Mouse (Mus musculus) forebrain, embryonic 13.5 days (tissue): ENCODE results near the gene Pan2. TPM values are rescaled to one million over a fixed set of nuclear protein-coding genes. Genes with fewer than 3 reads are reported as not detected.
"Not testable (repeated sequence)": the region's sequence is repeated elsewhere in the genome, so short reads cannot be mapped to it uniquely, and the experiment has no call there.

Experiments
- ATAC-seq: fragments of 200-750 bp; cut with Nextera tagmentation; 2 replicates; pipeline ENCODE4 v1.8.0; 2017
- H3K27ac ChIP-seq: fragments of 300-500 bp; sonication (generic); 2 replicates; pipeline ENCODE4 v1.5.1; 2015; ENCODE audit warnings: inconsistent platforms, mild to moderate bottlenecking, moderate library complexity
- H3K27me3 ChIP-seq: fragments of 300-500 bp; sonication (generic); 2 replicates; pipeline ENCODE4 v1.6.1; 2015; ENCODE audit warnings: mild to moderate bottlenecking, inconsistent platforms
- H3K36me3 ChIP-seq: fragments of 300-500 bp; sonication (generic); 2 replicates; pipeline ENCODE4 v1.6.1; 2015; ENCODE audit warnings: mild to moderate bottlenecking, inconsistent platforms; ENCODE audit not compliant: poor library complexity, severe bottlenecking
- H3K4me1 ChIP-seq: fragments of 300-500 bp; sonication (generic); 2 replicates; pipeline ENCODE4 v1.6.1; 2015; ENCODE audit warnings: inconsistent platforms
- H3K4me2 ChIP-seq: fragments of 300-500 bp; sonication (generic); 2 replicates; pipeline ENCODE4 v1.6.1; 2015; ENCODE audit warnings: inconsistent platforms, mild to moderate bottlenecking, moderate library complexity
- H3K4me3 ChIP-seq: fragments of 300-500 bp; sonication (generic); 2 replicates; pipeline ENCODE4 v1.5.1; 2015; ENCODE audit warnings: mild to moderate bottlenecking, inconsistent platforms
- H3K9ac ChIP-seq: fragments of 300-500 bp; sonication (generic); 2 replicates; pipeline ENCODE4 v1.6.1; 2015; ENCODE audit warnings: mild to moderate bottlenecking, inconsistent platforms
- H3K9me3 ChIP-seq: fragments of 300-500 bp; sonication (generic); replicated peaks from 2 replicates; pipeline ENCODE4 v1.6.1; 2016; ENCODE audit warnings: inconsistent platforms
- WGBS: fragments of 180-500 bp; shearing (Covaris S2); methylation state at CpG from one replicate; pipeline ENCODE4 v1.1.7; 2015; 5-methylcytosine and 5-hydroxymethylcytosine counted together
- polyA plus RNA-seq: library from polyadenylated mRNA; unstranded; fragments of >200 nt; fragmentation: Nextera tagmentation; extraction: Ambion mirVana; gene quantifications from 2 replicates; pipeline ENCODE4 v1.2.1, GENCODE M21; 2015

Gene Pan2
- polyA plus RNA-seq = 32.0 and 35.0 TPM in 2 replicates

GRCm38 (mm10) chr10:128303126-128304021 lies at the start of gene Pan2:
TSS of gene Pan2 (plus strand) at chr10:128303335.
- H3K9me3 ChIP-seq = no peaks in the 10 kb centered on the region
- peak within 1 kb of the TSS; percentile 58 for H3K4me3 ChIP-seq
- H3K27me3 ChIP-seq = no peaks in the 10 kb centered on the region
- peak within 1 kb of the TSS; percentile 82 for H3K4me2 ChIP-seq
- peak; percentile 100 for ATAC-seq
- H3K9ac ChIP-seq = peak within 1 kb of the TSS; percentile 88
- H3K27ac ChIP-seq = peak within 1 kb of the TSS; percentile 95
- 2% methylated on average over 37 of the region's 37 CpGs for WGBS
- H3K36me3 ChIP-seq = peaks cover 10% of the 10 kb centered on the region
- peaks cover 17% of the 10 kb centered on the region for H3K4me1 ChIP-seq

GRCm38 (mm10) chr10:128253677-128254255 lies 49.4 kb upstream of the Pan2 start, which contains the start of gene Apon:
TSS of gene Apon (plus strand) at chr10:128254096.
- no peaks in the 10 kb centered on the region for H3K9me3 ChIP-seq
- no peaks in the 10 kb centered on the region for H3K4me1 ChIP-seq
- WGBS = 91% methylated on average over 4 of the region's 4 CpGs
- H3K4me2 ChIP-seq = no peak within 1 kb of the TSS
- H3K27ac ChIP-seq = no peak within 1 kb of the TSS
- no peak within 1 kb of the TSS for H3K4me3 ChIP-seq
- no peaks in the 10 kb centered on the region for H3K27me3 ChIP-seq
- ATAC-seq = no peak
- H3K36me3 ChIP-seq = peaks cover 47% of the 10 kb centered on the region
- no peak within 1 kb of the TSS for H3K9ac ChIP-seq

- WGBS = 94% methylated on average over 8 of the region's 8 CpGs
- peaks cover 25% of the 10 kb centered on the region for H3K36me3 ChIP-seq
- ATAC-seq = no peak
- H3K4me3 ChIP-seq = no peak overlapping the region
- no peaks in the 10 kb centered on the region for H3K27me3 ChIP-seq
- no peak overlapping the region for H3K4me2 ChIP-seq
- no peak overlapping the region for H3K9ac ChIP-seq
- no peaks in the 10 kb centered on the region for H3K4me1 ChIP-seq
- H3K27ac ChIP-seq = no peak overlapping the region
- H3K9me3 ChIP-seq = no peaks in the 10 kb centered on the region
Measured at GRCm38 (mm10) chr10:128255925-128256324, 47.2 kb upstream of the Pan2 start.

GRCm38 (mm10) chr10:128256328-128256727 lies 46.8 kb upstream of the Pan2 start:
- H3K9me3 ChIP-seq = no peaks in the 10 kb centered on the region
- no peaks in the 10 kb centered on the region for H3K27me3 ChIP-seq
- H3K4me1 ChIP-seq = no peaks in the 10 kb centered on the region
- H3K36me3 ChIP-seq = peaks cover 21% of the 10 kb centered on the region
- no peak overlapping the region for H3K4me2 ChIP-seq
- WGBS = 90% methylated on average over 8 of the region's 8 CpGs
- H3K27ac ChIP-seq = no peak overlapping the region
- no peak for ATAC-seq
- H3K9ac ChIP-seq = no peak overlapping the region
- H3K4me3 ChIP-seq = no peak overlapping the region

- no peak for ATAC-seq
- H3K27ac ChIP-seq = no peak overlapping the region
- no peaks in the 10 kb centered on the region for H3K36me3 ChIP-seq
- no peaks in the 10 kb centered on the region for H3K4me1 ChIP-seq
- no peak overlapping the region for H3K4me2 ChIP-seq
- no peak overlapping the region for H3K4me3 ChIP-seq
- H3K9me3 ChIP-seq = no peaks in the 10 kb centered on the region
- 86% methylated on average over 4 of the region's 4 CpGs for WGBS
- H3K27me3 ChIP-seq = no peaks in the 10 kb centered on the region
- H3K9ac ChIP-seq = no peak overlapping the region
Measured at GRCm38 (mm10) chr10:128258953-128259352, 44.2 kb upstream of the Pan2 start.

- Histone ChIP-seq H3K9ac (no peak overlapping the region), H3K4me2 (no peak overlapping the region), H3K27me3 (no peaks in the 10 kb centered on the region), H3K9me3 (no peaks in the 10 kb centered on the region), H3K4me3 (no peak overlapping the region), H3K36me3 (no peaks in the 10 kb centered on the region), H3K4me1 (no peaks in the 10 kb centered on the region), H3K27ac (no peak overlapping the region)
- 89% methylated on average over 5 of the region's 5 CpGs for WGBS
- no peak for ATAC-seq
Measured at GRCm38 (mm10) chr10:128259946-128260345, 43.2 kb upstream of the Pan2 start.

GRCm38 (mm10) chr10:128260376-128260775 lies 42.8 kb upstream of the Pan2 start:
- H3K27me3 ChIP-seq, H3K27ac ChIP-seq, ATAC-seq, H3K9ac ChIP-seq, H3K4me3 ChIP-seq, H3K9me3 ChIP-seq, H3K4me1 ChIP-seq, H3K36me3 ChIP-seq, H3K4me2 ChIP-seq: not testable (repeated sequence)
- 89% methylated on average over 7 of the region's 7 CpGs for WGBS

GRCm38 (mm10) chr10:128262300-128262699 lies 40.8 kb upstream of the Pan2 start:
- WGBS = 83% methylated on average over 22 of the region's 22 CpGs
- Histone ChIP-seq H3K27me3 (no peaks in the 10 kb centered on the region), H3K27ac (no peak overlapping the region), H3K4me2 (no peak overlapping the region), H3K4me1 (no peaks in the 10 kb centered on the region), H3K36me3 (no peaks in the 10 kb centered on the region), H3K4me3 (no peak overlapping the region), H3K9me3 (no peaks in the 10 kb centered on the region), H3K9ac (no peak overlapping the region)
- ATAC-seq = no peak

- 83% methylated on average over 6 of the region's 6 CpGs for WGBS
- ATAC-seq = no peak
- H3K4me2 ChIP-seq = no peak overlapping the region
Measured at GRCm38 (mm10) chr10:128263393-128264310, 39.5 kb upstream of the Pan2 start.

GRCm38 (mm10) chr10:128268371-128268770 lies 34.8 kb upstream of the Pan2 start, which contains the start of gene Apof:
TSS of gene Apof (plus strand) at chr10:128268671.
- Histone ChIP-seq H3K4me1 (peaks cover 4% of the 10 kb centered on the region), H3K4me2 (no peak within 1 kb of the TSS), H3K4me3 (no peak within 1 kb of the TSS), H3K27ac (no peak within 1 kb of the TSS), H3K36me3 (no peaks in the 10 kb centered on the region), H3K27me3 (peaks cover 7% of the 10 kb centered on the region; the same call in 1 of the 2 replicates), H3K9me3 (no peaks in the 10 kb centered on the region), H3K9ac (no peak within 1 kb of the TSS)
- WGBS = 89% methylated on average over 6 of the region's 6 CpGs
- ATAC-seq = no peak

More at GRCm38 (mm10) chr10:128263393-128264310, 39.5 kb upstream of the Pan2 start:
- Histone ChIP-seq H3K4me3 (no peak overlapping the region), H3K36me3 (no peaks in the 10 kb centered on the region), H3K27me3 (no peaks in the 10 kb centered on the region), H3K4me1 (no peaks in the 10 kb centered on the region), H3K9ac (no peak overlapping the region), H3K27ac (no peak overlapping the region), H3K9me3 (no peaks in the 10 kb centered on the region)

GRCm38 (mm10) chr10:128269206-128269910 lies 33.8 kb upstream of the Pan2 start:
- Histone ChIP-seq H3K4me3 (no peak overlapping the region), H3K4me1 (peaks cover 4% of the 10 kb centered on the region), H3K36me3 (no peaks in the 10 kb centered on the region), H3K9ac (no peak overlapping the region), H3K9me3 (no peaks in the 10 kb centered on the region), H3K27me3 (peaks cover 7% of the 10 kb centered on the region; the same call in 1 of the 2 replicates), H3K4me2 (peak overlapping the region; percentile 75), H3K27ac (no peak overlapping the region)
- no peak for ATAC-seq
- WGBS = 92% methylated on average over 16 of the region's 16 CpGs
